Mouse (Mus musculus): Measurements from ENCODE around the gene Itm2b. TPM values are rescaled to one million over a fixed set of nuclear protein-coding genes. Genes with fewer than 3 reads are reported as not detected.

Itm2b gene
- total and polyA plus RNA-seq, 3 experiments: 724 to 814 (median 771) TPM

DNA sequence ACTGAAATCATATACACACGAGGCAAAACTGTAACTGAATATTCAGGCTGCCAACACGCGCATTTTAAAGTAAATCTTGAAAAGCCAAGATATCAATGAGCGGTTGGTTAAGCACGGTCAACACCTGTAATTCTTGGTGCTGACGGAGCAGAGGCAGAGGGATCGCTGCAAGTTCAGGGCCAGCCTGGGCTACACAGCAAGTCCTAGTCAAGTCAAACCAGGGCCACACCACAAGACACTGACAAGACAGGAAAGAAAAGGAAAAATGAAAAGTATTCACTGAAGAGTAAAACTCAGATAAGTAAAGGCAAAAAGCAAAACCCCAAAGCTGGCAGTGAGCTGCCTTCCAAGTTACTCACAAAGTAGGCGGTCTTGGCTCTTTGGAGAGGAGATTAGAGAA lies 9.6 kb downstream of the Itm2b start:
- 74% methylated on average over 8 of the region's 8 CpGs for WGBS

DNA sequence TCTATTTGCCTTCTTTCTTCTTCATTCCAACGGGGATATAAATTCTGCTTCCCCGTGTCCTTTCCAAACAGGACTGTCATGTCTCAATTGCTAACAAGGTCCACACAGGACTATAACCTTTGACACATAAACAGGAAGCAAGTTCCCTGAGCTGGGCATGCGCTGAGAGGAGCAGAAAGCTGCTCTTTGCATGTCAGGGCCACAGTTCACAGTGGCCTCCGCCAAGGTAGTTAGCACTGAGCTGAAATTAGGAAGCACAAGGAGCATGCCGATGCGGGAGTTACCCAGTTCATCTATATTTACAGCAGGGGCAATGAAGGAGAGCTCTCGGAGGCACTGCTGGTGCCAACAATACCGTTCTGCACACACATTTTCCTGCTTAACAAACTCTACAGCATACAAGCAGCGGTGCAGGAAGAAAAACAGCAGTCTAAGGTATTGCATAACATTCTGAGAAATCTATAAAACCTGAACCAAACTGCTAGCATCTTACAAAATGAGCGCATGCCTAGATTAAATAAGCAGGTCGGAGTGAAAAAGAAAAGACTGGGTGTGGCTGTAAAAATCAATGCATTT lies 10.7 kb downstream of the Itm2b start:
- Histone ChIP-seq H3K27ac (peak overlapping the region; percentile 72), H3K4me3 (peak overlapping the region; percentile 1; the same call in 1 of the 2 replicates), H3K9ac (ENCODE audit: low read depth, low read length) (no peak overlapping the region; the same call in 1 of the 2 replicates), H3K79me2 (replicated peaks; ENCODE audit: control insufficient read depth, insufficient read depth, low read length) (peaks cover 5% of the 10 kb centered on the region), H3K36me3 (ENCODE audit: control insufficient read depth, insufficient read depth, low read length) (peaks cover 83% of the 10 kb centered on the region), H3K4me1 (ENCODE audit: control insufficient read depth, insufficient read depth, low read length) (peaks cover 37% of the 10 kb centered on the region), H3K27me3 (ENCODE audit: control insufficient read depth, insufficient read depth, low read length) (no peaks in the 10 kb centered on the region)
- intact Hi-C loops (cut with DNase I): no loop called here
- WGBS: 17% methylated on average over 11 of the region's 11 CpGs
- TF ChIP-seq EP300 (IDR thresholded peaks at IDR 0.05; ENCODE audit: insufficient read depth, low read depth, low read length): no peak
- peak; percentile 58 for DNase-seq

More for the DNA sequence above, 9.6 kb downstream of the Itm2b start:
- DNase-seq: no peak
- Histone ChIP-seq H3K79me2 (replicated peaks; ENCODE audit: control insufficient read depth, insufficient read depth, low read length) (peaks cover 5% of the 10 kb centered on the region), H3K4me3 (no peak overlapping the region), H3K4me1 (ENCODE audit: control insufficient read depth, insufficient read depth, low read length) (peaks cover 36% of the 10 kb centered on the region), H3K27ac (peak overlapping the region; percentile 72), H3K27me3 (ENCODE audit: control insufficient read depth, insufficient read depth, low read length) (no peaks in the 10 kb centered on the region), H3K36me3 (ENCODE audit: control insufficient read depth, insufficient read depth, low read length) (peaks cover 81% of the 10 kb centered on the region), H3K9ac (ENCODE audit: low read depth, low read length) (no peak overlapping the region)
- TF ChIP-seq CTCF (IDR thresholded peaks at IDR 0.05) (no peak), POLR2A (IDR thresholded peaks at IDR 0.05; ENCODE audit: insufficient read depth, low read depth, low read length) (no peak), EP300 (IDR thresholded peaks at IDR 0.05; ENCODE audit: insufficient read depth, low read depth, low read length) (no peak)
- intact Hi-C loops (cut with DNase I): no loop called here

DNA sequence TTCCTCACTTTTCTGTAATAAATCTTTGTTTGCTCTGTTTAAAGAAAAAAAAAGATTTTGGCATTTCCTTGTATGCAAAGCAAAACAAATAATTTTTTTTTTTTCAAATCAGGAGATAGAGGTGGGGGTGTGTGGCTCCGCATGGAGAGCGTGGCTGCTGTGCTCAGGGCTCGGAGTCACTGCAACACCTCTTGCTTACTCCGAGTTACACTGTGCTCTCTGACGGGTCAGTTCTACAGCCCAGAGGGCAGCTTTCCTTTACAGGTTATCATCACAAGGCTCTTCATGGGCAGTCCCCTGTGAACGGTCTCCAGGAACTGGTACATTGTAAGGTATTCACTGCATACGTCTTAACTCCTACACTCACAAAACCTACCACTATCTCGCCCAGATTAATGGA lies 11.5 kb downstream of the Itm2b start:
- intact Hi-C loops (cut with DNase I): no loop called here
- Histone ChIP-seq H3K36me3 (ENCODE audit: control insufficient read depth, insufficient read depth, low read length) (peaks cover 76% of the 10 kb centered on the region), H3K79me2 (replicated peaks; ENCODE audit: control insufficient read depth, insufficient read depth, low read length) (peaks cover 5% of the 10 kb centered on the region), H3K27ac (peak overlapping the region; percentile 72), H3K27me3 (ENCODE audit: control insufficient read depth, insufficient read depth, low read length) (no peaks in the 10 kb centered on the region), H3K4me1 (ENCODE audit: control insufficient read depth, insufficient read depth, low read length) (peaks cover 38% of the 10 kb centered on the region), H3K9ac (ENCODE audit: low read depth, low read length) (peak overlapping the region; percentile 25; the same call in 1 of the 2 replicates), H3K4me3 (no peak overlapping the region; the same call in 1 of the 2 replicates)
- WGBS: 33% methylated on average over 8 of the region's 8 CpGs
- no peak for DNase-seq
- TF ChIP-seq EP300 (IDR thresholded peaks at IDR 0.05; ENCODE audit: insufficient read depth, low read depth, low read length): no peak
- no peak for TF ChIP-seq CTCF (IDR thresholded peaks at IDR 0.05)
- no peak for TF ChIP-seq POLR2A (IDR thresholded peaks at IDR 0.05; ENCODE audit: insufficient read depth, low read depth, low read length)

- H3K27me3 ChIP-seq (ENCODE audit: control insufficient read depth, insufficient read depth, low read length): no peaks in the 10 kb centered on the region
- no peak overlapping the region for H3K27ac ChIP-seq
- peaks cover 5% of the 10 kb centered on the region for H3K79me2 ChIP-seq (replicated peaks; ENCODE audit: control insufficient read depth, insufficient read depth, low read length)
- no peak overlapping the region for H3K4me3 ChIP-seq
- peaks cover 72% of the 10 kb centered on the region for H3K36me3 ChIP-seq (ENCODE audit: control insufficient read depth, insufficient read depth, low read length)
- intact Hi-C loops (cut with DNase I): no loop called here
- DNase-seq: no peak
- no peak for TF ChIP-seq POLR2A (IDR thresholded peaks at IDR 0.05; ENCODE audit: insufficient read depth, low read depth, low read length)
- no peak for TF ChIP-seq EP300 (IDR thresholded peaks at IDR 0.05; ENCODE audit: insufficient read depth, low read depth, low read length)
- no peak for TF ChIP-seq CTCF (IDR thresholded peaks at IDR 0.05)
- 72% methylated on average over 4 of the region's 4 CpGs for WGBS
- peaks cover 38% of the 10 kb centered on the region for H3K4me1 ChIP-seq (ENCODE audit: control insufficient read depth, insufficient read depth, low read length)
- no peak overlapping the region for H3K9ac ChIP-seq (ENCODE audit: low read depth, low read length)
Observed at GRCm38 (mm10) chr14:73372990-73373389, 12.1 kb downstream of the Itm2b start.

DNA sequence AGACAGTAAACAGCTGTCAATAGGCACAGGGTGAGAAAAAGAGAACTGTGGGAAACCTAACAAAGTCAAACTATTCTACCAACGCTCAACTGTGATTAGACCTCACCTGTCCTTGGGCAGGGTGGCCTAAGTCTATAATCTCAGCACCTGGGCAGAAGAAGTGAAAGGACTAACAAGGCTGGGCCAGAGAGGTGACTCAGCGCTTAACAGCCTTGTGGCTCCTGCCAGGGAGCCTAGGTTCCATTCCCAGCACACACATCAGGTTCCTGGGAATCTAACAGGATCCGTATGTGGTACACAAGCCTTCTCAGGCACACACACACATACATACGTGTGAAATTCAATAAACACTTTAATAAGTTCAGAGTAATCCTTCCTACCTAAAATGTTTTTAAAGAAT lies 13.5 kb downstream of the Itm2b start:
- Histone ChIP-seq H3K4me3 (no peak overlapping the region), H3K27me3 (ENCODE audit: control insufficient read depth, insufficient read depth, low read length) (no peaks in the 10 kb centered on the region), H3K9ac (ENCODE audit: low read depth, low read length) (no peak overlapping the region), H3K36me3 (ENCODE audit: control insufficient read depth, insufficient read depth, low read length) (peaks cover 66% of the 10 kb centered on the region), H3K79me2 (replicated peaks; ENCODE audit: control insufficient read depth, insufficient read depth, low read length) (peaks cover 4% of the 10 kb centered on the region), H3K4me1 (ENCODE audit: control insufficient read depth, insufficient read depth, low read length) (peaks cover 31% of the 10 kb centered on the region), H3K27ac (peak overlapping the region; percentile 6)
- TF ChIP-seq CTCF (IDR thresholded peaks at IDR 0.05) (no peak), EP300 (IDR thresholded peaks at IDR 0.05; ENCODE audit: insufficient read depth, low read depth, low read length) (no peak), POLR2A (IDR thresholded peaks at IDR 0.05; ENCODE audit: insufficient read depth, low read depth, low read length) (no peak)
- WGBS: 81% methylated on average over 4 of the region's 4 CpGs
- no peak for DNase-seq
- intact Hi-C loops (cut with DNase I): no loop called here

DNA sequence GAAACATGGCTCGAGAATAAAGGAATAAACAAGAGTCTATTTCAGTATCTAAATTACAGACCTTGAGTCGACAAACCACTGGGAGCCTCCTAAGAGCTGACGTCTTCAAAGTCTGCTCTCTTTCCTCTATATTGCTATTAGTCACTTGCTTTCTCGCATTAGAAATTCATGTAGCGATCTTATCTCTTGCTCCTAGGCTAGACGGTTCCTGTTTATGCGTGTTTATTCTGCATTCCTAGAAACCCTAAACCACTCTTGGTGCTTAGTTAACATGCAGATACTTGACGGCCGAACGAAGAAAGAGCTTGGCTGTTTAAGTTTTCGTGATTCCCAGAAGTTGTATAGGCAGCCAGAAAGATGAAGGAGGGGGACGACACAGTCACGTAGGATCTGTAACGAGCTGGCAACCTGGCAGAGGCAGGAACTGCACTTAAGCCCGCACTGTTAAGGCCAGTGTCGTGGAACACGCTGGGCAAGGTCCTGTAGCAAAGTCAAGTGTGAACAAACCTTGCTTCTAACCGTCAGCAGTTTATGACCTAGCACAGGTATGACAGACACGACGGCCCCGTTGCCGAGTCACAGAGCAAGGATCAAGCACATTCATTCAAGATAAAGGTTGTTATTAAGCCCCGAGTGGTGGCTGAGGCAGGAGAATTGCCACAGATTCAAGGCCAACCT lies 14.3 kb downstream of the Itm2b start:
- 44% methylated on average over 23 of the region's 23 CpGs for WGBS
- no peak for DNase-seq
- H3K9ac ChIP-seq (ENCODE audit: low read depth, low read length): no peak overlapping the region
- intact Hi-C loops (cut with DNase I): no loop called here
- peaks cover 4% of the 10 kb centered on the region for H3K79me2 ChIP-seq (replicated peaks; ENCODE audit: control insufficient read depth, insufficient read depth, low read length)
- no peak overlapping the region for H3K4me3 ChIP-seq
- no peaks in the 10 kb centered on the region for H3K27me3 ChIP-seq (ENCODE audit: control insufficient read depth, insufficient read depth, low read length)
- TF ChIP-seq CTCF (IDR thresholded peaks at IDR 0.05): no peak
- no peak for TF ChIP-seq POLR2A (IDR thresholded peaks at IDR 0.05; ENCODE audit: insufficient read depth, low read depth, low read length)
- no peak for TF ChIP-seq EP300 (IDR thresholded peaks at IDR 0.05; ENCODE audit: insufficient read depth, low read depth, low read length)
- peak overlapping the region; percentile 18 for H3K27ac ChIP-seq
- peaks cover 64% of the 10 kb centered on the region for H3K36me3 ChIP-seq (ENCODE audit: control insufficient read depth, insufficient read depth, low read length)
- H3K4me1 ChIP-seq (ENCODE audit: control insufficient read depth, insufficient read depth, low read length): peaks cover 29% of the 10 kb centered on the region

Measured in heart, adult 2 months (tissue).